Mouse (Mus musculus) T-cell, adult 66 days (primary cell): ENCODE measurements around the gene Sgip1. TPM values are rescaled to one million over a fixed set of nuclear protein-coding genes. Genes with fewer than 3 reads are reported as not detected.

Source experiments
- total RNA-seq, 2 experiments: library from RNA; stranded (reverse); gene quantifications; 3 replicates in 1 of 2; 4 replicates in 1 of 2; pipeline ENCODE4 v1.2.4; 2023

The Sgip1 gene
- under 1 TPM; 0.55 to 0.86 TPM for total RNA-seq

GRCm38 (mm10) chr4:102741287-102741686 is at the start of gene Sgip1:
Gene Sgip1 (plus strand): TSS chr4:102741297.

GRCm38 (mm10) chr4:102978440-102978839 is 237.3 kb downstream of the Sgip1 start, which contains the start of gene Tctex1d1:
Gene Tctex1d1 (plus strand): TSS chr4:102978606.

Other genes with a start within 250 kb of the Sgip1 start
- not detected for gene Tctex1d1, start 237.3 kb downstream of the Sgip1 start, total RNA-seq